Mouse (Mus musculus) limb, embryonic 14.5 days (tissue): ENCODE measurements around the gene Fgfr2. TPM values are rescaled to one million over a fixed set of nuclear protein-coding genes. Genes with fewer than 3 reads are reported as not detected.

Experiments
- ATAC-seq: fragments of 200-750 bp; cut with Nextera tagmentation; 2 replicates; pipeline ENCODE4 v1.8.0; 2017; ENCODE audit warnings: low read depth, moderate number of reproducible peaks, moderate TSS enrichment; ENCODE audit not compliant: low FRiP score
- DNase-seq: peaks from one replicate; pipeline ENCODE4 v3.0.0-alpha.2; 2015; ENCODE audit warnings: low spot score
- H3K27ac ChIP-seq: fragments of 300-500 bp; sonication (generic); replicated peaks from 2 replicates; pipeline ENCODE4 v1.5.1; 2014; ENCODE audit warnings: low read depth, mild to moderate bottlenecking, low read length, moderate library complexity, mixed read lengths
- H3K27me3 ChIP-seq: fragments of 300-500 bp; sonication (generic); 2 replicates; pipeline ENCODE4 v1.6.1; 2014; ENCODE audit warnings: low read length, mixed read lengths; ENCODE audit not compliant: control insufficient read depth, insufficient read depth
- H3K36me3 ChIP-seq: fragments of 300-500 bp; sonication (generic); 2 replicates; pipeline ENCODE4 v1.6.1; 2014; ENCODE audit warnings: mild to moderate bottlenecking, low read length, moderate library complexity, mixed read lengths; ENCODE audit not compliant: control insufficient read depth, insufficient read depth
- H3K4me1 ChIP-seq: fragments of 300-500 bp; sonication (generic); 2 replicates; pipeline ENCODE4 v1.6.1; 2014; ENCODE audit warnings: antibody characterized with exemption, low read length, mixed read lengths; ENCODE audit not compliant: control insufficient read depth, insufficient read depth
- H3K4me2 ChIP-seq: fragments of 300-500 bp; sonication (generic); replicated peaks from 2 replicates; pipeline ENCODE4 v1.6.1; 2014; ENCODE audit warnings: low read depth, mild to moderate bottlenecking, low read length, moderate library complexity; ENCODE audit not compliant: severe bottlenecking
- H3K4me3 ChIP-seq: fragments of 300-500 bp; sonication (generic); replicated peaks from 2 replicates; pipeline ENCODE4 v1.5.1; 2014; ENCODE audit warnings: low read length
- H3K9ac ChIP-seq: fragments of 300-500 bp; sonication (generic); 2 replicates; pipeline ENCODE4 v1.6.1; 2014; ENCODE audit warnings: mild to moderate bottlenecking, low read depth, low read length, moderate library complexity; ENCODE audit not compliant: severe bottlenecking
- H3K9me3 ChIP-seq: fragments of 300-500 bp; sonication (generic); 2 replicates; pipeline ENCODE4 v1.6.1; 2016; ENCODE audit warnings: low read length; ENCODE audit not compliant: control insufficient read depth
- POLR2A ChIP-seq: fragments of 200-500 bp; IDR thresholded peaks from 2 replicates; pipeline ENCODE4 v1.8.0; 2012; ENCODE audit warnings: inconsistent platforms, mild to moderate bottlenecking, moderate library complexity, borderline replicate concordance; ENCODE audit not compliant: insufficient read depth, insufficient read length; ENCODE audit errors: extremely low read depth
- WGBS: fragments of 180-500 bp; shearing (Covaris S2); extraction: QIAGEN DNeasy Blood & Tissue Kit; methylation state at CpG from one replicate; pipeline ENCODE4 v1.1.7; 2014; 5-methylcytosine and 5-hydroxymethylcytosine counted together
- polyA plus RNA-seq, 2 experiments: library from polyadenylated mRNA; depleted of rRNA in 1 of 2; stranded (reverse) in 1 of 2; unstranded in 1 of 2; fragments of >200 nt; fragmentation: Nextera tagmentation in 1 of 2; extraction: Ambion mirVana in 1 of 2; gene quantifications; 2 replicates each; pipeline versions ENCODE4 v1.2.1 to v1.2.3; 2012 to 2014

The Fgfr2 gene
- polyA plus RNA-seq, 2 experiments = 131 to 133 TPM

DNA sequence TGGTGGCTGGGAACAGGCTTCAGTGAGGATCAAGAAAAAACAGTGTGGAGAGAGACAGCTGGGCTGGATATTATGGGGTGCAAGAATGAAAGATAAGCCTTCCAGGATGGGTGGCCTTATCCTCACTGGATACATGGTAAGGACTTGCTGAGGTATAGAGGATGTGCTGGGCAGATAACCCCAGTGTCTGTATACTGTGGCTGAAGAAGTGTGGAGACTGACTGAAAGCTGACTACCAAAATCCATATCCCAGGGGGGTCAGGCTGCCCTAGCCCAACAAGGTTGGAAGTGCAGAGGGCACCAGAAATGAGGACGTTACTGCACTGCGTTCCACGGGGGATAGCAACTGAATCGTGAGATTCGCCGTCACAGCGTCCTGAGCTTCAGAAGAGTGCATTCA, 2742.8 kb downstream of the Fgfr2 start:
- H3K9ac ChIP-seq = no peak overlapping the region
- WGBS = 95% methylated on average over 7 of the region's 7 CpGs
- no peak overlapping the region for H3K4me2 ChIP-seq
- no peaks in the 10 kb centered on the region for H3K9me3 ChIP-seq
- ATAC-seq (no peak), DNase-seq (no peak)
- H3K27ac ChIP-seq = no peak overlapping the region
- H3K4me1 ChIP-seq = no peaks in the 10 kb centered on the region
- no peak for TF ChIP-seq POLR2A
- no peaks in the 10 kb centered on the region for H3K27me3 ChIP-seq
- no peak overlapping the region for H3K4me3 ChIP-seq
- H3K36me3 ChIP-seq = no peaks in the 10 kb centered on the region

- H3K4me3 ChIP-seq = no peak overlapping the region
- H3K27me3 ChIP-seq = no peaks in the 10 kb centered on the region
- no peak overlapping the region for H3K9ac ChIP-seq
- TF ChIP-seq POLR2A = no peak
- ATAC-seq (no peak), DNase-seq (no peak)
- no peaks in the 10 kb centered on the region for H3K9me3 ChIP-seq
- no peak overlapping the region for H3K27ac ChIP-seq
- 71% methylated on average over 5 of the region's 5 CpGs for WGBS
- H3K4me1 ChIP-seq = no peaks in the 10 kb centered on the region
- H3K36me3 ChIP-seq = no peaks in the 10 kb centered on the region
- no peak overlapping the region for H3K4me2 ChIP-seq
Measured at GRCm38 (mm10) chr7:130379886-130380285, 2743.3 kb downstream of the Fgfr2 start.

- TF ChIP-seq POLR2A = no peak
- H3K4me3 ChIP-seq = no peak overlapping the region
- no peak overlapping the region for H3K27ac ChIP-seq
- no peak for ATAC-seq
- DNase-seq = no peak
- no peaks in the 10 kb centered on the region for H3K36me3 ChIP-seq
- H3K9me3 ChIP-seq = no peaks in the 10 kb centered on the region
- no peak overlapping the region for H3K9ac ChIP-seq
- H3K4me2 ChIP-seq = no peak overlapping the region
- H3K4me1 ChIP-seq = no peaks in the 10 kb centered on the region
- no peaks in the 10 kb centered on the region for H3K27me3 ChIP-seq
- WGBS = 75% methylated on average over 3 of the region's 3 CpGs
Measured at GRCm38 (mm10) chr7:130378308-130378707, 2744.8 kb downstream of the Fgfr2 start.

- H3K4me3 ChIP-seq = no peak overlapping the region
- 76% methylated on average over 9 of the region's 9 CpGs for WGBS
- DNase-seq = no peak
- H3K4me1 ChIP-seq = no peaks in the 10 kb centered on the region
- no peak overlapping the region for H3K4me2 ChIP-seq
- H3K27me3 ChIP-seq = no peaks in the 10 kb centered on the region
- no peak overlapping the region for H3K9ac ChIP-seq
- H3K9me3 ChIP-seq = no peaks in the 10 kb centered on the region
- H3K36me3 ChIP-seq = no peaks in the 10 kb centered on the region
- no peak for TF ChIP-seq POLR2A
- no peak overlapping the region for H3K27ac ChIP-seq
- ATAC-seq = no peak
Measured at GRCm38 (mm10) chr7:130374311-130374710, 2748.8 kb downstream of the Fgfr2 start.

GRCm38 (mm10) chr7:130368827-130369641, 2754.1 kb downstream of the Fgfr2 start:
- DNase-seq (no peak), ATAC-seq (no peak)
- WGBS = 49% methylated on average over 24 of the region's 24 CpGs
- H3K4me3 ChIP-seq = no peak overlapping the region
- no peaks in the 10 kb centered on the region for H3K27me3 ChIP-seq
- H3K36me3 ChIP-seq = no peaks in the 10 kb centered on the region
- peaks cover 6% of the 10 kb centered on the region; the same call in 1 of the 2 replicates for H3K4me1 ChIP-seq
- H3K27ac ChIP-seq = no peak overlapping the region
- no peak for TF ChIP-seq POLR2A
- H3K9me3 ChIP-seq = 0 out of 2 replicates have a peak, but pooled peaks cover 3% of the 10 kb centered on the region
- H3K9ac ChIP-seq = no peak overlapping the region
- peak overlapping the region; percentile 23; the same call in 1 of the 2 replicates for H3K4me2 ChIP-seq
